Mouse (Mus musculus) E14TG2a.4 (cell line): ENCODE measurements at regions not wholly inside any gene's neighbourhood (a gene's known extent, or its start where the extent isn't known, plus 50 kb on each side); places are given as distances from the start of the nearest gene placed in this dataset.
"Not testable (repeated sequence)": the region's sequence is repeated elsewhere in the genome, so short reads cannot be mapped to it uniquely, and the experiment has no call there.

ENCODE experiments used
- H3K27me3 ChIP-seq: 2 replicates; pipeline ENCODE4 v1.6.1; 2014; ENCODE audit warnings: low read length, control low read depth; ENCODE audit not compliant: insufficient read depth
- H3K36me3 ChIP-seq: 2 replicates; pipeline ENCODE4 v1.6.1; 2014; ENCODE audit warnings: low read length, control low read depth; ENCODE audit not compliant: insufficient read depth
- H3K4me1 ChIP-seq: replicated peaks from 2 replicates; pipeline ENCODE4 v1.6.1; 2014; ENCODE audit warnings: low read depth, low read length, control low read depth
- H3K4me3 ChIP-seq: replicated peaks from 2 replicates; pipeline ENCODE4 v1.5.1; 2014; ENCODE audit warnings: mild to moderate bottlenecking, low read length
- H3K9me3 ChIP-seq: 2 replicates; pipeline ENCODE4 v1.6.1; 2014; ENCODE audit warnings: low read length, control low read depth
- CTCF ChIP-seq: conservative IDR thresholded peaks from 2 replicates; pipeline ENCODE4 v1.5.1; 2014; ENCODE audit warnings: low read length
- NANOG ChIP-seq: IDR thresholded peaks from 2 replicates; pipeline ENCODE4 v1.6.1; 2014; ENCODE audit warnings: borderline replicate concordance, low read length, mixed read lengths
- POU5F1 ChIP-seq: IDR thresholded peaks from 2 replicates; pipeline ENCODE4 v1.6.1; 2014; ENCODE audit warnings: low read length, borderline replicate concordance

- Histone ChIP-seq H3K4me1 (no peaks in the 10 kb centered on the region), H3K27me3 (no peaks in the 10 kb centered on the region), H3K36me3 (no peaks in the 10 kb centered on the region), H3K4me3 (no peak overlapping the region), H3K9me3 (no peaks in the 10 kb centered on the region)
- TF ChIP-seq NANOG = no peak
- TF ChIP-seq POU5F1 = no peak
- no peak for TF ChIP-seq CTCF
Observed at GRCm38 (mm10) chr16:51080146-51080545, 489.2 kb upstream of the Ccdc54 start.

GRCm38 (mm10) chr16:51048650-51049049 lies 457.7 kb upstream of the Ccdc54 start:
- H3K4me3 ChIP-seq = no peak overlapping the region
- no peak for TF ChIP-seq NANOG
- no peak for TF ChIP-seq POU5F1
- no peak for TF ChIP-seq CTCF
- no peaks in the 10 kb centered on the region for H3K4me1 ChIP-seq
- no peaks in the 10 kb centered on the region for H3K9me3 ChIP-seq
- H3K27me3 ChIP-seq = no peaks in the 10 kb centered on the region
- H3K36me3 ChIP-seq = no peaks in the 10 kb centered on the region

GRCm38 (mm10) chr16:51048169-51048568 lies 457.2 kb upstream of the Ccdc54 start:
- Histone ChIP-seq H3K4me3 (no peak overlapping the region), H3K4me1 (no peaks in the 10 kb centered on the region), H3K36me3 (no peaks in the 10 kb centered on the region), H3K9me3 (no peaks in the 10 kb centered on the region), H3K27me3 (no peaks in the 10 kb centered on the region)
- no peak for TF ChIP-seq CTCF
- no peak for TF ChIP-seq NANOG
- no peak for TF ChIP-seq POU5F1

GRCm38 (mm10) chr16:51041311-51041710 lies 450.4 kb upstream of the Ccdc54 start:
- no peak overlapping the region for H3K4me3 ChIP-seq
- no peak for TF ChIP-seq POU5F1
- no peak for TF ChIP-seq CTCF
- TF ChIP-seq NANOG = no peak
- H3K27me3 ChIP-seq = no peaks in the 10 kb centered on the region
- no peaks in the 10 kb centered on the region for H3K9me3 ChIP-seq
- no peaks in the 10 kb centered on the region for H3K36me3 ChIP-seq
- H3K4me1 ChIP-seq = no peaks in the 10 kb centered on the region

DNA sequence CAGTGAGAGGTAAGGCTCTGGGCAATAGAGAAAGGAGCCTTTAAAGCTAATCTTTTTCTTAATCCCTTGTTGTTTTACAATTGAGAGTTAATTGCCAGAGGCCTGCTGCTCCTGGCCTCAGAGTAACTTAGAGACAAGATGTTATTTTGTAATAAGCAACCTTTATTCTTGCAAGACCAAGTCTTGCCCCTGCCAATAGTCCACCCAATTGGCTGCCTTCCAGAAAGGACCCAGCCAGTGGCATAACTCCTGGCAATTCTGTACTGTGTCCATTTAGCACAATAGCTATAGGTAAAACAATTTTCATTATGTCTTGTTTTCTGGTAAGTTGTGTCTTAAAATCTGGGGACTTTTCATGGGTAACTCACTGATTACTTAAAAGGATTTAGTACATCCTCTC lies 411.9 kb upstream of the Ccdc54 start:
- no peaks in the 10 kb centered on the region for H3K27me3 ChIP-seq
- H3K36me3 ChIP-seq = no peaks in the 10 kb centered on the region
- H3K9me3 ChIP-seq = no peaks in the 10 kb centered on the region
- TF ChIP-seq NANOG (no peak), POU5F1 (no peak), CTCF (no peak)
- no peak overlapping the region for H3K4me3 ChIP-seq
- no peaks in the 10 kb centered on the region for H3K4me1 ChIP-seq

GRCm38 (mm10) chr16:50964395-50964794 lies 373.4 kb upstream of the Ccdc54 start:
- Histone ChIP-seq H3K36me3 (no peaks in the 10 kb centered on the region), H3K27me3 (no peaks in the 10 kb centered on the region), H3K9me3 (no peaks in the 10 kb centered on the region), H3K4me1 (no peaks in the 10 kb centered on the region), H3K4me3 (no peak overlapping the region)
- TF ChIP-seq NANOG = no peak

GRCm38 (mm10) chr16:50944091-50944490 lies 353.1 kb upstream of the Ccdc54 start:
- Histone ChIP-seq H3K36me3 (no peaks in the 10 kb centered on the region), H3K27me3 (no peaks in the 10 kb centered on the region), H3K4me1 (peaks cover 5% of the 10 kb centered on the region), H3K9me3 (no peaks in the 10 kb centered on the region), H3K4me3 (no peak overlapping the region)
- no peak for TF ChIP-seq NANOG
- no peak for TF ChIP-seq CTCF
- no peak for TF ChIP-seq POU5F1

DNA sequence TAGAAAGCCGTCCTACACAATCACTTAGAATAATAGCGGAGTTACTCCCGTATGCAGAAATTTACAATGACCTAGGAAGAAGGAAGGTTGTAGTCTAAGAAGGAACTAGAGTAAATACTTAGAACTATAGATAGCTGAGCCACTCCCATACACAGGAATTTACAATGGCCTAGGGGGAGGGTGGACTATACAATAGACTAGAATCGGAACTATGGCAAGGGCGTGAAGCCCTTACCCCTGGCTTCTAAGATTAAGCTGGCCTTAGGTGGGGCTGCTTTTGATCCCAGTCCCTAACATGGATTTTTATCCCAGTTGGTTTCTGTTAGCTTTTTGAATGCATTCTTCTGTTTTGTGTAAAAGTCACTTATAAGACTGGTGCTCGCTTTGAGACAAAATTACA lies 352.6 kb upstream of the Ccdc54 start:
- H3K9me3 ChIP-seq, H3K27me3 ChIP-seq, H3K36me3 ChIP-seq, H3K4me1 ChIP-seq, H3K4me3 ChIP-seq: not testable (repeated sequence)

GRCm38 (mm10) chr16:50942291-50942690 lies 351.3 kb upstream of the Ccdc54 start:
- H3K27me3 ChIP-seq = no peaks in the 10 kb centered on the region
- H3K4me3 ChIP-seq = no peak overlapping the region
- H3K4me1 ChIP-seq = peaks cover 5% of the 10 kb centered on the region
- no peaks in the 10 kb centered on the region for H3K36me3 ChIP-seq
- H3K9me3 ChIP-seq = no peaks in the 10 kb centered on the region
- TF ChIP-seq NANOG (no peak), POU5F1 (no peak), CTCF (no peak)
